Mouse (Mus musculus): ENCODE data around the gene Zfp526. TPM values are rescaled to one million over a fixed set of nuclear protein-coding genes. Genes with fewer than 3 reads are reported as not detected.
A peak's percentile ranks its signal among the peaks of the same experiment; 100 is the strongest.

Gene Zfp526
- polyA plus RNA-seq, 1 experiment: 6.5 TPM

- no peak overlapping the region for H3K27ac ChIP-seq (ENCODE audit: insufficient read depth, low read length)
- H3K9ac ChIP-seq (ENCODE audit: low read depth, poor library complexity, severe bottlenecking): no peak overlapping the region
- H3K27me3 ChIP-seq (ENCODE audit: control insufficient read depth, insufficient read depth, low read length, poor library complexity, severe bottlenecking): no peaks in the 10 kb centered on the region
- no peak overlapping the region for H3K4me3 ChIP-seq (ENCODE audit: low read depth, low read length)
- H3K36me3 ChIP-seq (ENCODE audit: control insufficient read depth, insufficient read depth, low read length, poor library complexity, severe bottlenecking): peaks cover 36% of the 10 kb centered on the region
- H3K9me3 ChIP-seq (replicated peaks; ENCODE audit: control insufficient read depth, insufficient read depth, low read length, poor library complexity, severe bottlenecking): no peaks in the 10 kb centered on the region
- TF ChIP-seq EP300 (IDR thresholded peaks at IDR 0.05; ENCODE audit: insufficient read depth, low read depth, low read length) (no peak), CTCF (IDR thresholded peaks at IDR 0.05; ENCODE audit: low read depth, low read length) (no peak), POLR2A (IDR thresholded peaks at IDR 0.05; ENCODE audit: insufficient read depth, low read length) (no peak)
- no peaks in the 10 kb centered on the region for H3K4me1 ChIP-seq (ENCODE audit: control insufficient read depth, insufficient read depth, low read length)
Measured at GRCm38 (mm10) chr7:25232101-25232648, 10.9 kb downstream of the Zfp526 start.

- H3K4me3 ChIP-seq (ENCODE audit: low read depth, low read length): no peak overlapping the region
- H3K4me1 ChIP-seq (ENCODE audit: control insufficient read depth, insufficient read depth, low read length): no peaks in the 10 kb centered on the region
- no peaks in the 10 kb centered on the region for H3K27me3 ChIP-seq (ENCODE audit: control insufficient read depth, insufficient read depth, low read length, poor library complexity, severe bottlenecking)
Measured at GRCm38 (mm10) chr7:25233061-25233460, 11.8 kb downstream of the Zfp526 start.

GRCm38 (mm10) chr7:25235526-25235925 is 14.3 kb downstream of the Zfp526 start:
- Histone ChIP-seq H3K4me3 (ENCODE audit: low read depth, low read length) (no peak overlapping the region), H3K27ac (ENCODE audit: insufficient read depth, low read length) (no peak overlapping the region), H3K4me1 (ENCODE audit: control insufficient read depth, insufficient read depth, low read length) (no peaks in the 10 kb centered on the region), H3K36me3 (ENCODE audit: control insufficient read depth, insufficient read depth, low read length, poor library complexity, severe bottlenecking) (peaks cover 12% of the 10 kb centered on the region), H3K9ac (ENCODE audit: low read depth, poor library complexity, severe bottlenecking) (no peak overlapping the region), H3K9me3 (replicated peaks; ENCODE audit: control insufficient read depth, insufficient read depth, low read length, poor library complexity, severe bottlenecking) (no peaks in the 10 kb centered on the region), H3K27me3 (ENCODE audit: control insufficient read depth, insufficient read depth, low read length, poor library complexity, severe bottlenecking) (no peaks in the 10 kb centered on the region)
- TF ChIP-seq EP300 (IDR thresholded peaks at IDR 0.05; ENCODE audit: insufficient read depth, low read depth, low read length) (no peak), CTCF (IDR thresholded peaks at IDR 0.05; ENCODE audit: low read depth, low read length) (no peak), POLR2A (IDR thresholded peaks at IDR 0.05; ENCODE audit: insufficient read depth, low read length) (no peak)

More at GRCm38 (mm10) chr7:25233061-25233460, 11.8 kb downstream of the Zfp526 start:
- Histone ChIP-seq H3K36me3 (ENCODE audit: control insufficient read depth, insufficient read depth, low read length, poor library complexity, severe bottlenecking) (peaks cover 29% of the 10 kb centered on the region), H3K27ac (ENCODE audit: insufficient read depth, low read length) (no peak overlapping the region), H3K9ac (ENCODE audit: low read depth, poor library complexity, severe bottlenecking) (no peak overlapping the region), H3K9me3 (replicated peaks; ENCODE audit: control insufficient read depth, insufficient read depth, low read length, poor library complexity, severe bottlenecking) (no peaks in the 10 kb centered on the region)
- no peak for TF ChIP-seq EP300 (IDR thresholded peaks at IDR 0.05; ENCODE audit: insufficient read depth, low read depth, low read length)
- TF ChIP-seq CTCF (IDR thresholded peaks at IDR 0.05; ENCODE audit: low read depth, low read length): no peak
- no peak for TF ChIP-seq POLR2A (IDR thresholded peaks at IDR 0.05; ENCODE audit: insufficient read depth, low read length)

GRCm38 (mm10) chr7:25237249-25238014 is 16.2 kb downstream of the Zfp526 start, which contains the start of gene Gsk3a:
Gene Gsk3a (minus strand): TSS chr7:25237851.
- Histone ChIP-seq H3K9me3 (replicated peaks; ENCODE audit: control insufficient read depth, insufficient read depth, low read length, poor library complexity, severe bottlenecking) (no peaks in the 10 kb centered on the region), H3K4me1 (ENCODE audit: control insufficient read depth, insufficient read depth, low read length) (no peaks in the 10 kb centered on the region), H3K27ac (ENCODE audit: insufficient read depth, low read length) (peak within 1 kb of the TSS; percentile 3; the same call in 1 of the 2 replicates), H3K27me3 (ENCODE audit: control insufficient read depth, insufficient read depth, low read length, poor library complexity, severe bottlenecking) (no peaks in the 10 kb centered on the region), H3K4me3 (ENCODE audit: low read depth, low read length) (peak within 1 kb of the TSS; percentile 96), H3K9ac (ENCODE audit: low read depth, poor library complexity, severe bottlenecking) (peak within 1 kb of the TSS; percentile 98), H3K36me3 (ENCODE audit: control insufficient read depth, insufficient read depth, low read length, poor library complexity, severe bottlenecking) (peaks cover 8% of the 10 kb centered on the region; the same call in 1 of the 2 replicates)
- TF ChIP-seq CTCF (IDR thresholded peaks at IDR 0.05; ENCODE audit: low read depth, low read length): no peak
- no peak for TF ChIP-seq POLR2A (IDR thresholded peaks at IDR 0.05; ENCODE audit: insufficient read depth, low read length)
- no peak for TF ChIP-seq EP300 (IDR thresholded peaks at IDR 0.05; ENCODE audit: insufficient read depth, low read depth, low read length)

GRCm38 (mm10) chr7:25238015-25238706 is 16.9 kb downstream of the Zfp526 start:
- peak overlapping the region; percentile 3; the same call in 1 of the 2 replicates for H3K27ac ChIP-seq (ENCODE audit: insufficient read depth, low read length)

More at GRCm38 (mm10) chr7:25238015-25238706, 16.9 kb downstream of the Zfp526 start:
- Histone ChIP-seq H3K9ac (ENCODE audit: low read depth, poor library complexity, severe bottlenecking) (0 out of 2 replicates have a peak overlapping the region, but pooled peaks have one; percentile 98), H3K4me3 (ENCODE audit: low read depth, low read length) (peak overlapping the region; percentile 63), H3K4me1 (ENCODE audit: control insufficient read depth, insufficient read depth, low read length) (no peaks in the 10 kb centered on the region), H3K27me3 (ENCODE audit: control insufficient read depth, insufficient read depth, low read length, poor library complexity, severe bottlenecking) (no peaks in the 10 kb centered on the region), H3K36me3 (ENCODE audit: control insufficient read depth, insufficient read depth, low read length, poor library complexity, severe bottlenecking) (peaks cover 8% of the 10 kb centered on the region; the same call in 1 of the 2 replicates), H3K9me3 (replicated peaks; ENCODE audit: control insufficient read depth, insufficient read depth, low read length, poor library complexity, severe bottlenecking) (no peaks in the 10 kb centered on the region)
- TF ChIP-seq POLR2A (IDR thresholded peaks at IDR 0.05; ENCODE audit: insufficient read depth, low read length) (no peak), CTCF (IDR thresholded peaks at IDR 0.05; ENCODE audit: low read depth, low read length) (no peak), EP300 (IDR thresholded peaks at IDR 0.05; ENCODE audit: insufficient read depth, low read depth, low read length) (no peak)

All from ES-Bruce4 (cell line).